Mouse (Mus musculus) left cerebral cortex, postnatal 36 days (tissue): ENCODE measurements around the gene Necab3. TPM values are rescaled to one million over a fixed set of nuclear protein-coding genes. Genes with fewer than 3 reads are reported as not detected.

Experiments used
- DNase-seq, 2 experiments: peaks; one replicate each; pipeline ENCODE4 v3.0.0; 2021 to 2022; ENCODE audit warnings: low spot score in 2 of 2, mixed read lengths in 1 of 2
- intact Hi-C: fragments of 180-260 bp; cut with DNase I; formaldehyde crosslinking; loops from one replicate; pipeline ENCODE4 v1.15.1; 2025
- total RNA-seq, 2 experiments: library from RNA; stranded (reverse); gene quantifications; 2 replicates each; pipeline ENCODE4 v1.2.3; 2021

The Necab3 gene
- total RNA-seq, 2 experiments from 2014 or later, result 88.7 to 95.3 TPM

DNA sequence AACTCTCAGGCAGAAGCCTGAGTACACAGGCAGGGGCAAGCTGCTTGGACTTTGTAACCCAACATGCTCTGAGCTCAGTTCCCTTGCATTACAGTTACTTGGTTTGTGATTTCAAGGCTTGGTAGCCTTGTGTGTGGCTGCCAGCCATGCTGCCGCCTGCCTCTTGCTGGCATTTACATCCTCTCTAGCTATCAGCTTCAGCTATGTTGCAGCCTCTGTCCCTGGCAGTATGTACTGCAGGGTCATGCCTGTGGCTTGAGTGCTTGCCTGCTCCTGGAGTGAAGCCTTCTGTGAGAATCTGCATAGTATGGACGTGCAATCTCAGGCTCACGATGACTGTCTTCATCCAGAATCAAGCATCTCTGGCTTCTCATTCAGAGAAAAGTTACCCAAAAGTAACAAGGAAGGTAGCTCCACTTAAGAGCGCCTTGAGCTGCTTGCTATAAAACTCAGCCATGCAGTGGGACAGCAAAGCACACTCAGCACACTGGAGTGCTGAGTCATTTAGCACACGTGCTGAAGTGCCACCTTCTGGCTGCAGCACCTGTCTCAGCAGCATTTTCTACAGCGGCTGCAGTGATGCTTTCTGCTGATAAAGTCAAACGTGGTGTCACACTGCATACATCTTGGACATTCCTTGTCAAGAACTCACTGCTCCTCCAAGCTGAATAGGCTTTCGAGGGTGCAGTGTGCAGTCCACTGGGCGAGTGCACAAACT, 51.0 kb downstream of the Necab3 start:
- intact Hi-C loops, result loop anchor here (2.0 kb wide), 1 partner anchor 75 kb away; no protein-coding TSS in a partner anchor
- peak in 1 of 2 experiments; percentile 31 for DNase-seq

DNA sequence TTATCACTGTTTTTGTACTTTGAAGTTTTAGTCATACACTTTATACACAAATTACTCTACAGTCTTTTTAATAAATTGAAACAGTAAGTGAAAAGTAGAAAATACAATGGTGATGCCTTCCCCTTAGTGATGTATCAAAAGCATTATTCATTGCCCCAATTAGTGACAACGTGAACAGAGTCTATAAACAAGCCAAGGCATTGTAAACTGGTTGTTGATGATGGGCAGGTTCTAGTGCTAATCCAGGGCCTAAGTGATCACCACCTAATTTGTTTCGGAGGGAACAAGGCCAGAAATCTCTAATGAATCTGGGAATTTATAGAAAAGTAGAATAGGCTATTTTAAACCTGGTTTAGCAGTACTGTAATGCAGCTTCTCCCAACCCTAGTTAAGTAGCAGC, 51.6 kb downstream of the Necab3 start:
- no peak for DNase-seq
- intact Hi-C loops, result no loop called here

DNA sequence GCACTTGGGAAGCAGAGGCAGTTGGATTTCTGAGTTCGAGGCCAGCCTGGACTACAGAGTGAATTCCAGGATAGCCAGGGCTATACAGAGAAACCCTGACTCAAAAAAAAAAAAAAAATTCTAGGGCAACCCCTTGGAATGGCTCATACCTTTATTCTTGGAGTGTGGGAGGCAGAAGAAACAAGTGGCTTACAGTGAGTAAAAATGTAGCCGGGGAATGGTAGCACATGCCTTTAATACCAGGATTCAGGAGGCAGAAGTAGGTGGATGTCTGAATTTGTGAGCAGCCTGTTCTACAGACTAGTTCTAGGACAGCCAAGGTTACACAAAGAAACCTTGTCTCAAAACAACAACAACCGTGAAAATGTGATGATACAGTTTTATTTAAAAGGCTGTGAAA, 57.9 kb downstream of the Necab3 start:
- intact Hi-C loops, result no loop called here
- DNase-seq, result no peak

DNA sequence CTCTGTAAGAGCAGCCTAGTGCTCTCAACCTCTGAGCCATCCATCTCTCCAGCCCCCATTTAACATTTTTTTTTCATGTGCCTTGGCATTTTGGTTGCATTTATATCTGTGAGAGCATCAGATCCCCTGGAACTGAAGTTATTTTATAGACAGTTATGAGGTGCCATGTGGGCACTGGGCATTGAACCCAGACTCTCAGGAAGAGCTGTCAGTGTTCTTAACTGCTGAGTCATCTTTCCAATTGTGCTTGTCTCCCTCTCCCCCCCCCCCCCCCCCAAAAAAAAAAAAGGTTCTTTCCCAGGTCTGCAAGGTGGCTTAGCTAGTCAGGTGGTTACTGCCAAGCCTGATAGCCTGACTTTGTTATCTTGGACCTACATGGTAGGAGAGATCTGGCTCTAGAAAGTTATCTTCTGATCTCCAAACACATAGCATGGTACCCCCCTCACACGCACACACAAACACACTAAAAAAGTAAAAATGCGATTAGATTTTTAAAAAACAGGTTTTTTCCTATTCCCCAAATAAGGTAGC, 58.9 kb downstream of the Necab3 start:
- intact Hi-C loops, result no loop called here
- DNase-seq, result no peak

DNA sequence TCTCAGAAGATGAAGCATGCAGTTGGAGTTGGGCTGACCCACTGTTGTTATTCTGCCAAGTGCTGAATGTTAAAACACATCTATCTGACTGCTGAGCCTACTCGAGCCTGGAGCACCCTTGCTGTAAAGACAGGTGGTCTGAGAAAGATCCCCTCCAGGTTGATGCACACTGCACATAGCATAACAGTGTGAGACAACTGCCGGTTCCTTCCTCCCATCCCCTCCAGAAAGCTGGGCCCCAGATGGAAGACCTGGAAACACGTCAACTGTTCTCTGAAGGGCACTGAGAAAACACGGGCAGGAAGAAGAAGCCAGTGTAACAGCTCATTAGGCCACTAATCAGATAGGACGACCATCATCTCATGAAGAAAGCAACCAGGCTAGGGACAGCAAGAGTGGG, 60.1 kb downstream of the Necab3 start:
- no peak for DNase-seq
- intact Hi-C loops, result no loop called here

DNA sequence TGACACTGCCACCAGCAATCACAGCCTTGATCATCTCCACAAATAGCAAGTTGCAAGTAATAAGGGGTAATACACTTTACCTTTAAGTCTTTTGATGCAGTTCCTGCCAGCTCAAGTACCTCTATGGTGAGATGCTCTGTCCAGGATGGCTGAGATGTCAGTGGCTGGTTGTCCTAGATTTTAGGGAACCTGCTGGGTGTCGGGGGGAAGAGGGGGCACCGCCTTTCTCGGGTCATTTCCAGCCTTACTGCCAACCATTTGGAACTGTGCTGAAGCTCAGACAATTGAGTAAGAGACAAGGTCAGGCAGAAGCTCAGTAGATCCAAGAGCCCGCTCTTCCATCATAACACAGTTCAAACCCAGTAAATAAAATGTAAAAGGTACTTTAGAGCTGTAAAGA, 63.7 kb downstream of the Necab3 start:
- DNase-seq, result no peak
- intact Hi-C loops, result no loop called here

Other genes with a start within 250 kb of the Necab3 start
- gene Cdk5rap1, start 185.9 kb downstream of the Necab3 start, total RNA-seq, result 10 to 100 TPM; 11.2 to 17.5 TPM
- gene Snta1, start 150.8 kb downstream of the Necab3 start, total RNA-seq, result 10 to 100 TPM; 35.5 to 36.3 TPM
- gene Cbfa2t2, start 122.4 kb downstream of the Necab3 start, total RNA-seq, result 10 to 100 TPM; 48.1 to 64.3 TPM
- gene 1700003F12Rik, start 11.8 kb downstream of the Necab3 start, total RNA-seq, result 1 to 10 TPM in 1 of 2 experiments, under 1 TPM in 1; 0.49 to 1.2 TPM
- not detected for gene Actl10, start 7.1 kb downstream of the Necab3 start, total RNA-seq
- 10 to 100 TPM; 10.2 to 14.6 TPM for gene E2f1, start 11.0 kb upstream of the Necab3 start, total RNA-seq
- gene Pxmp4, start 44.8 kb upstream of the Necab3 start, total RNA-seq, result 10 to 100 TPM; 12.4 to 13.9 TPM
- gene Zfp341, start 54.4 kb upstream of the Necab3 start, total RNA-seq, result 10 to 100 TPM; 11.8 to 12.9 TPM
- gene 4930519P11Rik, start 54.5 kb upstream of the Necab3 start, total RNA-seq, result not detected
- 100 to 1,000 TPM; 202 to 234 TPM for gene Chmp4b, start 92.8 kb upstream of the Necab3 start, total RNA-seq
- gene Gm14214, start 211.1 kb upstream of the Necab3 start, total RNA-seq, result not detected
- 100 to 1,000 TPM in 1 of 2 experiments, 10 to 100 TPM in 1; 99.7 to 112 TPM for gene Raly, start 232.2 kb upstream of the Necab3 start, total RNA-seq
- gene a, start 232.5 kb upstream of the Necab3 start, total RNA-seq, result not detected